Mouse (Mus musculus): ENCODE measurements at regions not wholly inside any gene's neighbourhood (a gene's known extent, or its start where the extent isn't known, plus 50 kb on each side); places are given as distances from the start of the nearest gene placed in this dataset.

GRCm38 (mm10) chr13:38878718-38879669 is 81.7 kb downstream of the Slc35b3 start:
- no peak overlapping the region for H3K27ac ChIP-seq (ENCODE audit: control insufficient read depth, insufficient read depth, low read depth, low read length)
- no peak for TF ChIP-seq CTCF (IDR thresholded peaks at IDR 0.05; ENCODE audit: control insufficient read depth, insufficient read depth, insufficient replicate concordance, low read depth, low read length)
- no peak for TF ChIP-seq POLR2A (IDR thresholded peaks at IDR 0.05; ENCODE audit: control insufficient read depth, low read depth, low read length)
- H3K4me3 ChIP-seq (ENCODE audit: control insufficient read depth, low read depth, low read length) = no peak overlapping the region
- no peaks in the 10 kb centered on the region for H3K36me3 ChIP-seq (ENCODE audit: control insufficient read depth, insufficient read depth, low read length)
- H3K27me3 ChIP-seq (ENCODE audit: control insufficient read depth, insufficient read depth, low read length) = no peaks in the 10 kb centered on the region
- no peaks in the 10 kb centered on the region for H3K4me1 ChIP-seq (ENCODE audit: control insufficient read depth, insufficient read depth, low read length)

DNA sequence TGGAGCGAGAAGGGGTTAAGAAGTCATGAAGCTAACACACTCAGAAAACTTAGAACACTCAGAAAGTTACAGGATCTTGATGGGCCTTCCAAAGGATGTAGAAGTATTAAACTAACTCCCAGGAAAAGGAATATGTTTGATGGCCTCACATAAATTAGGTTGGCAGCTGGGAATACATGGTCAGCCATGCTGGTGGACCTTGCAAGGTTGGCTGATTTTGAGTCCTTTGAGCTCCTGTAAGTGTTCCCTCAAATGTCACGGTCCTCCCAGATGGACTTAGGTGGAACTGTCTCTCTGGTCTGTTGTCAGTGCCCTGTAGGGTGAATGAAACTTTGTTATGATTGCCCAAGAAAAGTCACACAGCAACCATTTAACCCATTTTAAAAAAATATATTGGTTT is 84.8 kb downstream of the Slc35b3 start:
- H3K4me3 ChIP-seq (ENCODE audit: control insufficient read depth, low read depth, low read length) = no peak overlapping the region
- H3K27ac ChIP-seq (ENCODE audit: control insufficient read depth, insufficient read depth, low read depth, low read length) = no peak overlapping the region
- H3K4me1 ChIP-seq (ENCODE audit: control insufficient read depth, insufficient read depth, low read length) = no peaks in the 10 kb centered on the region
- no peaks in the 10 kb centered on the region for H3K36me3 ChIP-seq (ENCODE audit: control insufficient read depth, insufficient read depth, low read length)
- TF ChIP-seq CTCF (IDR thresholded peaks at IDR 0.05; ENCODE audit: control insufficient read depth, insufficient read depth, insufficient replicate concordance, low read depth, low read length) (no peak), POLR2A (IDR thresholded peaks at IDR 0.05; ENCODE audit: control insufficient read depth, low read depth, low read length) (no peak)
- H3K27me3 ChIP-seq (ENCODE audit: control insufficient read depth, insufficient read depth, low read length) = no peaks in the 10 kb centered on the region

DNA sequence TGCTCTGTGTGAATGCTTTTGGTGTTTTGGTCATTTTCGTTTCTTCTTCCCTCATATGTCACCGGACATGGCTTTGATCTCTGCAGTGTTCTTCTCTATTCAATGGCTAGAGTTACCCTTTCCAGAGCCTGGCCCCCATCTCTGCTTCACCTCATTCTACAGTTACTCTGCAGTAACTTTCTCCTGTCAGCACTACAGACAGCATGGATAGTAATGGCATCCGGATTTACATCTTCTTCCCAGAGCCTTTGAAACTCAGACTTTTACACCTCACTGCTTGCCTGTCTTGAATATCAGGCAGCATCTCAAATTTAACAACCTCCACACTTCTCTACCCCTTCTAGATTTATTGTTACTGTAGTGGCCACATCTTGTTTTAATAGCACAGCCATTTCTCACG is 96.7 kb downstream of the Slc35b3 start:
- Histone ChIP-seq H3K4me1 (ENCODE audit: control insufficient read depth, insufficient read depth, low read length) (no peaks in the 10 kb centered on the region), H3K27me3 (ENCODE audit: control insufficient read depth, insufficient read depth, low read length) (no peaks in the 10 kb centered on the region), H3K36me3 (ENCODE audit: control insufficient read depth, insufficient read depth, low read length) (no peaks in the 10 kb centered on the region), H3K4me3 (ENCODE audit: control insufficient read depth, low read depth, low read length) (no peak overlapping the region), H3K27ac (ENCODE audit: control insufficient read depth, insufficient read depth, low read depth, low read length) (no peak overlapping the region)
- TF ChIP-seq CTCF (IDR thresholded peaks at IDR 0.05; ENCODE audit: control insufficient read depth, insufficient read depth, insufficient replicate concordance, low read depth, low read length) (no peak), POLR2A (IDR thresholded peaks at IDR 0.05; ENCODE audit: control insufficient read depth, low read depth, low read length) (no peak)

GRCm38 (mm10) chr13:38855742-38856141 is 104.9 kb downstream of the Slc35b3 start:
- TF ChIP-seq POLR2A (IDR thresholded peaks at IDR 0.05; ENCODE audit: control insufficient read depth, low read depth, low read length) (no peak), CTCF (IDR thresholded peaks at IDR 0.05; ENCODE audit: control insufficient read depth, insufficient read depth, insufficient replicate concordance, low read depth, low read length) (no peak)
- Histone ChIP-seq H3K27me3 (ENCODE audit: control insufficient read depth, insufficient read depth, low read length) (no peaks in the 10 kb centered on the region), H3K4me1 (ENCODE audit: control insufficient read depth, insufficient read depth, low read length) (no peaks in the 10 kb centered on the region; the same call in 1 of the 2 replicates), H3K27ac (ENCODE audit: control insufficient read depth, insufficient read depth, low read depth, low read length) (no peak overlapping the region), H3K36me3 (ENCODE audit: control insufficient read depth, insufficient read depth, low read length) (no peaks in the 10 kb centered on the region), H3K4me3 (ENCODE audit: control insufficient read depth, low read depth, low read length) (no peak overlapping the region)

GRCm38 (mm10) chr13:38854986-38855385 is 105.7 kb downstream of the Slc35b3 start:
- no peak for TF ChIP-seq POLR2A (IDR thresholded peaks at IDR 0.05; ENCODE audit: control insufficient read depth, low read depth, low read length)
- TF ChIP-seq CTCF (IDR thresholded peaks at IDR 0.05; ENCODE audit: control insufficient read depth, insufficient read depth, insufficient replicate concordance, low read depth, low read length) = no peak
- Histone ChIP-seq H3K4me3 (ENCODE audit: control insufficient read depth, low read depth, low read length) (no peak overlapping the region), H3K27me3 (ENCODE audit: control insufficient read depth, insufficient read depth, low read length) (no peaks in the 10 kb centered on the region), H3K27ac (ENCODE audit: control insufficient read depth, insufficient read depth, low read depth, low read length) (no peak overlapping the region), H3K4me1 (ENCODE audit: control insufficient read depth, insufficient read depth, low read length) (no peaks in the 10 kb centered on the region; the same call in 1 of the 2 replicates), H3K36me3 (ENCODE audit: control insufficient read depth, insufficient read depth, low read length) (no peaks in the 10 kb centered on the region)

- Histone ChIP-seq H3K4me1 (ENCODE audit: control insufficient read depth, insufficient read depth, low read length) (no peaks in the 10 kb centered on the region; the same call in 1 of the 2 replicates), H3K36me3 (ENCODE audit: control insufficient read depth, insufficient read depth, low read length) (no peaks in the 10 kb centered on the region), H3K27ac (ENCODE audit: control insufficient read depth, insufficient read depth, low read depth, low read length) (no peak overlapping the region), H3K27me3 (ENCODE audit: control insufficient read depth, insufficient read depth, low read length) (no peaks in the 10 kb centered on the region), H3K4me3 (ENCODE audit: control insufficient read depth, low read depth, low read length) (no peak overlapping the region)
- TF ChIP-seq POLR2A (IDR thresholded peaks at IDR 0.05; ENCODE audit: control insufficient read depth, low read depth, low read length) = no peak
- no peak for TF ChIP-seq CTCF (IDR thresholded peaks at IDR 0.05; ENCODE audit: control insufficient read depth, insufficient read depth, insufficient replicate concordance, low read depth, low read length)
These were observed 107.8 kb downstream of the Slc35b3 start for GRCm38 (mm10) chr13:38852868-38853267.

DNA sequence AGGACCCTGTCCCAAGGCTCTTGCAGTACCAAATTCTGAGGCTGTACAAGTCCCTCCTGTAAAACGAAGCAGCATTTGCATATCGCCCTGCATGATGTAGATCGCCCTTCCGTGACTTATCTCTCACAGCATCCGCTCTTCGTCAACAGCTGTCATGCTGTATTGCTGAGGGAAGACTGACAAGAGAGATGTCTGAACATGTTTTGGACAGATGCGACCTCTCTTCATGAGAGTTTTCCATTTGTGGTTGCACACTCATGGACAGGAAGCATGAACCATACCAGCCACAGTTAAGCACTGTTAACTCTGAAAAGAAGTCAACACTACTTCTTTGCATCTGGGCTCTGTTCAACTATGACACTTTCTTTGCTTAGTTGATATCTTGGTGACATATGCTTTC is 108.9 kb downstream of the Slc35b3 start:
- Histone ChIP-seq H3K27me3 (ENCODE audit: control insufficient read depth, insufficient read depth, low read length) (no peaks in the 10 kb centered on the region), H3K4me1 (ENCODE audit: control insufficient read depth, insufficient read depth, low read length) (no peaks in the 10 kb centered on the region; the same call in 1 of the 2 replicates), H3K4me3 (ENCODE audit: control insufficient read depth, low read depth, low read length) (no peak overlapping the region), H3K36me3 (ENCODE audit: control insufficient read depth, insufficient read depth, low read length) (no peaks in the 10 kb centered on the region), H3K27ac (ENCODE audit: control insufficient read depth, insufficient read depth, low read depth, low read length) (no peak overlapping the region)
- TF ChIP-seq CTCF (IDR thresholded peaks at IDR 0.05; ENCODE audit: control insufficient read depth, insufficient read depth, insufficient replicate concordance, low read depth, low read length) (no peak), POLR2A (IDR thresholded peaks at IDR 0.05; ENCODE audit: control insufficient read depth, low read depth, low read length) (no peak)
